In genomic region chr19:54429062-54429461, GRCm38 (mm10) we compare ENCODE assay signal across 29 mouse cellular contexts.
DNase-seq lines count a peak whose midpoint lies in the region; ATAC-seq lines count a peak whose summit lies in the region.
"Had no signal": no experiment of that assay in that cellular context is flagged by ENCODE, and none has a peak within 500 bp of the region (broad histone marks: within the 10 kb centered on the region; RNA-seq: fewer than 3 reads in every experiment).

No protein-coding gene starts in this region.

- H3K27me3 ChIP-seq in intestine, embryonic 14.5 days (replicated peaks; ENCODE audit: control insufficient read depth, insufficient read depth, low read length) = no peaks in the 10 kb centered on the region
- no peaks in the 10 kb centered on the region for H3K27me3 ChIP-seq in intestine, embryonic 16.5 days (replicated peaks; ENCODE audit: control insufficient read depth, insufficient read depth, low read length)
- no peaks in the 10 kb centered on the region for H3K27me3 ChIP-seq in embryonic facial prominence, embryonic 10.5 days (replicated peaks; ENCODE audit: low read depth, poor library complexity, severe bottlenecking)
- no peaks in the 10 kb centered on the region for H3K27me3 ChIP-seq in limb, embryonic 11.5 days (ENCODE audit: control insufficient read depth, insufficient read depth, low read length)
- no peaks in the 10 kb centered on the region for H3K27me3 ChIP-seq in kidney, embryonic 16.5 days (ENCODE audit: insufficient read depth, low read length)
- H3K27me3 ChIP-seq: embryonic facial prominence, embryonic 15.5 days; forebrain, embryonic 12.5 days; heart, embryonic 12.5 days; hindbrain, embryonic 12.5 days; kidney, embryonic 15.5 days; limb, embryonic 15.5 days; liver, embryonic 13.5 days had no signal

- H3K9me3 ChIP-seq in intestine, embryonic 14.5 days (ENCODE audit: control insufficient read depth, low read length) = no peaks in the 10 kb centered on the region
- H3K9me3 ChIP-seq in intestine, embryonic 16.5 days (ENCODE audit: control insufficient read depth, low read length) = 0 out of 2 replicates have a peak, but pooled peaks cover 3% of the 10 kb centered on the region
- peaks cover 12% of the 10 kb centered on the region; the same call in 1 of the 2 replicates for H3K9me3 ChIP-seq in embryonic facial prominence, embryonic 10.5 days
- H3K9me3 ChIP-seq in limb, embryonic 11.5 days (ENCODE audit: control insufficient read depth, low read length) = no peaks in the 10 kb centered on the region
- H3K9me3 ChIP-seq in kidney, embryonic 16.5 days (ENCODE audit: low read length) = peaks cover 11% of the 10 kb centered on the region
- H3K9me3 ChIP-seq: kidney, embryonic 15.5 days; liver, embryonic 13.5 days had no signal

- 61% methylated on average over 2 of the region's 2 CpGs for WGBS in intestine, embryonic 14.5 days
- 64% methylated on average over 2 of the region's 2 CpGs for WGBS in intestine, embryonic 16.5 days
- 44% methylated on average over 2 of the region's 2 CpGs for WGBS in embryonic facial prominence, embryonic 10.5 days
- WGBS in limb, embryonic 11.5 days = 11% methylated on average over 2 of the region's 2 CpGs
- WGBS in kidney, embryonic 16.5 days = 39% methylated on average over 2 of the region's 2 CpGs

- no peak overlapping the region for H3K9ac ChIP-seq in intestine, embryonic 14.5 days (ENCODE audit: low read length)
- no peak overlapping the region for H3K9ac ChIP-seq in intestine, embryonic 16.5 days (ENCODE audit: low read depth, low read length)
- no peak overlapping the region for H3K9ac ChIP-seq in limb, embryonic 11.5 days (ENCODE audit: low read length)
- no peak overlapping the region for H3K9ac ChIP-seq in kidney, embryonic 16.5 days (replicated peaks; ENCODE audit: low read length)
- H3K9ac ChIP-seq: embryonic facial prominence, embryonic 15.5 days; forebrain, embryonic 12.5 days; forebrain, postnatal 0 days; heart, embryonic 12.5 days; hindbrain, embryonic 12.5 days; kidney, embryonic 15.5 days; limb, embryonic 15.5 days; liver, embryonic 13.5 days had no signal

- H3K27ac ChIP-seq in intestine, embryonic 14.5 days (ENCODE audit: low read depth) = no peak overlapping the region
- H3K27ac ChIP-seq in intestine, embryonic 16.5 days (ENCODE audit: low read length) = no peak overlapping the region
- H3K27ac ChIP-seq in embryonic facial prominence, embryonic 10.5 days (replicated peaks) = no peak overlapping the region
- no peak overlapping the region for H3K27ac ChIP-seq in limb, embryonic 11.5 days (replicated peaks; ENCODE audit: low read depth, low read length)
- no peak overlapping the region for H3K27ac ChIP-seq in kidney, embryonic 16.5 days (ENCODE audit: low read length)
- H3K27ac ChIP-seq: embryonic facial prominence, embryonic 15.5 days; forebrain, embryonic 12.5 days; hindbrain, embryonic 12.5 days; kidney, embryonic 15.5 days; layer of hippocampus, adult 2 months; left cerebral cortex, adult 2 months; limb, embryonic 15.5 days; liver, embryonic 13.5 days; macrophage had no signal

- no peaks in the 10 kb centered on the region for H3K4me1 ChIP-seq in intestine, embryonic 14.5 days (replicated peaks; ENCODE audit: control insufficient read depth, insufficient read depth, low read length)
- H3K4me1 ChIP-seq in intestine, embryonic 16.5 days (ENCODE audit: control insufficient read depth, insufficient read depth, low read length) = no peaks in the 10 kb centered on the region
- peaks cover 8% of the 10 kb centered on the region; the same call in 1 of the 2 replicates for H3K4me1 ChIP-seq in embryonic facial prominence, embryonic 10.5 days
- no peaks in the 10 kb centered on the region for H3K4me1 ChIP-seq in limb, embryonic 11.5 days (ENCODE audit: control insufficient read depth, insufficient read depth, low read length)
- no peaks in the 10 kb centered on the region for H3K4me1 ChIP-seq in kidney, embryonic 16.5 days (ENCODE audit: insufficient read depth, low read length)
- H3K4me1 ChIP-seq: embryonic facial prominence, embryonic 15.5 days; forebrain, embryonic 12.5 days; heart, embryonic 12.5 days; hindbrain, embryonic 12.5 days; kidney, embryonic 15.5 days; limb, embryonic 15.5 days; liver, embryonic 13.5 days had no signal

- H3K4me2 ChIP-seq in intestine, embryonic 14.5 days (ENCODE audit: low read length) = no peak overlapping the region
- H3K4me2 ChIP-seq in intestine, embryonic 16.5 days (ENCODE audit: low read depth, low read length) = no peak overlapping the region
- no peak overlapping the region for H3K4me2 ChIP-seq in limb, embryonic 11.5 days (ENCODE audit: low read depth, severe bottlenecking)
- no peak overlapping the region for H3K4me2 ChIP-seq in kidney, embryonic 16.5 days (replicated peaks; ENCODE audit: low read depth, low read length)
- H3K4me2 ChIP-seq: embryonic facial prominence, embryonic 15.5 days; forebrain, embryonic 12.5 days; heart, embryonic 12.5 days; hindbrain, embryonic 12.5 days; kidney, embryonic 15.5 days; limb, embryonic 15.5 days; liver, embryonic 13.5 days had no signal

- H3K4me3 ChIP-seq in intestine, embryonic 14.5 days (ENCODE audit: low read depth, low read length) = no peak overlapping the region
- H3K4me3 ChIP-seq in intestine, embryonic 16.5 days (ENCODE audit: low read length) = no peak overlapping the region
- H3K4me3 ChIP-seq in embryonic facial prominence, embryonic 10.5 days = no peak overlapping the region
- no peak overlapping the region for H3K4me3 ChIP-seq in limb, embryonic 11.5 days (ENCODE audit: low read depth, low read length)
- no peak overlapping the region for H3K4me3 ChIP-seq in kidney, embryonic 16.5 days (ENCODE audit: low read length)
- H3K4me3 ChIP-seq: embryonic facial prominence, embryonic 15.5 days; forebrain, embryonic 12.5 days; heart, embryonic 12.5 days; hindbrain, embryonic 12.5 days; kidney, embryonic 15.5 days; layer of hippocampus, adult 2 months; left cerebral cortex, adult 2 months; limb, embryonic 15.5 days; liver, embryonic 13.5 days had no signal

- peak; percentile 27 for DNase-seq in intestine, embryonic 14.5 days (ENCODE audit: low spot score)
- DNase-seq in embryonic facial prominence, embryonic 10.5 days (ENCODE audit: low spot score) = peak; percentile 21
- DNase-seq in limb, embryonic 11.5 days (ENCODE audit: low spot score) = peak; percentile 44
- no peak for DNase-seq in lung, postnatal 10 days
- no peak for DNase-seq in frontal cortex, postnatal 10 days (ENCODE audit: low spot score in 2 of 2)
- DNase-seq: adrenal gland, adult 2 months; B cell, adult 2 months; cerebellum, adult 8-10 months; forebrain, postnatal 0 days; gastrocnemius, postnatal 14 days; kidney, adult 11 months; kidney, postnatal 36 days; liver, embryonic 13.5 days; lung, adult 18-20 months; midbrain, embryonic 14.5 days; thymus, postnatal 4 days had no signal

- H3K36me3 ChIP-seq in intestine, embryonic 14.5 days (ENCODE audit: control insufficient read depth, insufficient read depth, low read length) = no peaks in the 10 kb centered on the region
- H3K36me3 ChIP-seq in intestine, embryonic 16.5 days (ENCODE audit: control insufficient read depth, insufficient read depth, low read length) = no peaks in the 10 kb centered on the region
- no peaks in the 10 kb centered on the region for H3K36me3 ChIP-seq in embryonic facial prominence, embryonic 10.5 days (replicated peaks)
- H3K36me3 ChIP-seq in limb, embryonic 11.5 days (ENCODE audit: control insufficient read depth, insufficient read depth, low read length) = no peaks in the 10 kb centered on the region
- no peaks in the 10 kb centered on the region for H3K36me3 ChIP-seq in kidney, embryonic 16.5 days (ENCODE audit: insufficient read depth, low read length)
- H3K36me3 ChIP-seq: embryonic facial prominence, embryonic 15.5 days; forebrain, embryonic 12.5 days; heart, embryonic 12.5 days; hindbrain, embryonic 12.5 days; kidney, embryonic 15.5 days; limb, embryonic 15.5 days; liver, embryonic 13.5 days had no signal

- ATAC-seq in intestine, embryonic 14.5 days (replicated peaks; ENCODE audit: low FRiP score, low TSS enrichment, low read depth) = no peak
- no peak for ATAC-seq in intestine, embryonic 16.5 days
- peak; percentile 54; the same call in 1 of the 2 replicates for ATAC-seq in limb, embryonic 11.5 days (ENCODE audit: insufficient number of reproducible peaks, low FRiP score, low TSS enrichment, low read depth)
- no peak for ATAC-seq in kidney, embryonic 16.5 days (ENCODE audit: low FRiP score, low TSS enrichment)
- ATAC-seq: activated CD4-positive, CD25-positive, alpha-beta regulatory T cell, adult 4 months; forebrain, postnatal 0 days; lung, postnatal 0 days had no signal

Comparison
In these comparisons a context has a peak if more than half of its experiments do, and no peak if none do; other contexts are left out.
1. DNase-seq: peak in intestine, embryonic 14.5 days (single experiment), embryonic facial prominence, embryonic 10.5 days (single experiment) and limb, embryonic 11.5 days (single experiment); none in lung, postnatal 10 days (single experiment) and frontal cortex, postnatal 10 days (0 of 2).